In genomic region chr7:96651055-96651454, GRCm38 (mm10) we compare ENCODE assay signal across 18 mouse cellular contexts.
A peak's percentile ranks its signal among the peaks of the same experiment; 100 is the strongest.
DNase-seq lines count a peak whose midpoint lies in the region; ATAC-seq and TF ChIP-seq lines count a peak whose summit lies in the region.
"Had no signal": no experiment of that assay in that cellular context is flagged by ENCODE, and none has a peak within 500 bp of the region (broad histone marks: within the 10 kb centered on the region; RNA-seq: fewer than 3 reads in every experiment).

No protein-coding gene starts in this region.

- TF ChIP-seq EP300 in lung, postnatal 0 days (IDR thresholded peaks at IDR 0.05) = no peak

- no peak overlapping the region for H3K4me2 ChIP-seq in forebrain, postnatal 0 days (ENCODE audit: low read depth)
- no peak overlapping the region for H3K4me2 ChIP-seq in lung, embryonic 16.5 days (ENCODE audit: low read depth, low read length)
- H3K4me2 ChIP-seq in lung, postnatal 0 days (replicated peaks; ENCODE audit: low read depth, low read length) = no peak overlapping the region
- no peak overlapping the region for H3K4me2 ChIP-seq in forebrain, embryonic 12.5 days
- no peak overlapping the region for H3K4me2 ChIP-seq in midbrain, embryonic 13.5 days (replicated peaks)
- H3K4me2 ChIP-seq: heart, embryonic 15.5 days; liver, embryonic 13.5 days had no signal

- no peak for DNase-seq in forebrain, embryonic 10.5 days (ENCODE audit: extremely low spot score, low spot score)
- DNase-seq in forebrain, postnatal 0 days = no peak
- no peak for DNase-seq in lung, postnatal 0 days (ENCODE audit: low spot score)
- DNase-seq in spleen, adult 12 weeks (ENCODE audit: low spot score) = no peak
- no peak for DNase-seq in ovary, postnatal 14 days (ENCODE audit: low spot score)
- DNase-seq: adrenal gland, adult 8-10 months; gastrocnemius, postnatal 14 days; kidney, postnatal 25 days; layer of hippocampus, postnatal 36 days; liver, embryonic 13.5 days; right cerebral cortex, postnatal 14 days had no signal

- H3K9me3 ChIP-seq in forebrain, embryonic 10.5 days = no peaks in the 10 kb centered on the region
- no peaks in the 10 kb centered on the region for H3K9me3 ChIP-seq in forebrain, postnatal 0 days (ENCODE audit: low read length)
- H3K9me3 ChIP-seq in lung, embryonic 16.5 days (ENCODE audit: control insufficient read depth, low read length) = no peaks in the 10 kb centered on the region
- H3K9me3 ChIP-seq in lung, postnatal 0 days (ENCODE audit: low read length) = no peaks in the 10 kb centered on the region
- H3K9me3 ChIP-seq in forebrain, embryonic 12.5 days = no peaks in the 10 kb centered on the region
- no peaks in the 10 kb centered on the region for H3K9me3 ChIP-seq in midbrain, embryonic 13.5 days
- H3K9me3 ChIP-seq: heart, embryonic 15.5 days; liver, embryonic 13.5 days had no signal

- H3K4me3 ChIP-seq in forebrain, embryonic 10.5 days = no peak overlapping the region
- H3K4me3 ChIP-seq in forebrain, postnatal 0 days (ENCODE audit: low read depth, low read length) = no peak overlapping the region
- no peak overlapping the region for H3K4me3 ChIP-seq in lung, embryonic 16.5 days (ENCODE audit: low read length)
- H3K4me3 ChIP-seq in lung, postnatal 0 days (ENCODE audit: low read depth, low read length) = no peak overlapping the region
- H3K4me3 ChIP-seq in forebrain, embryonic 12.5 days (replicated peaks) = no peak overlapping the region
- H3K4me3 ChIP-seq in midbrain, embryonic 13.5 days (replicated peaks) = no peak overlapping the region
- H3K4me3 ChIP-seq: erythroblast, embryonic 14.5 days; heart, embryonic 15.5 days; liver, embryonic 13.5 days had no signal

- peaks cover 96% of the 10 kb centered on the region for H3K4me1 ChIP-seq in forebrain, embryonic 10.5 days
- H3K4me1 ChIP-seq in forebrain, postnatal 0 days (ENCODE audit: insufficient read depth) = peaks cover 16% of the 10 kb centered on the region
- H3K4me1 ChIP-seq in lung, embryonic 16.5 days (replicated peaks; ENCODE audit: control insufficient read depth, insufficient read depth, low read length) = peaks cover 13% of the 10 kb centered on the region
- H3K4me1 ChIP-seq in lung, postnatal 0 days (ENCODE audit: insufficient read depth, low read depth, low read length) = no peaks in the 10 kb centered on the region
- H3K4me1 ChIP-seq in forebrain, embryonic 12.5 days = peaks cover 70% of the 10 kb centered on the region
- H3K4me1 ChIP-seq in midbrain, embryonic 13.5 days (replicated peaks) = peaks cover 62% of the 10 kb centered on the region
- H3K4me1 ChIP-seq: liver, embryonic 13.5 days had no signal

- H3K9ac ChIP-seq in forebrain, postnatal 0 days = no peak overlapping the region
- H3K9ac ChIP-seq in lung, embryonic 16.5 days (ENCODE audit: low read length) = no peak overlapping the region
- no peak overlapping the region for H3K9ac ChIP-seq in lung, postnatal 0 days (replicated peaks; ENCODE audit: low read depth)
- H3K9ac ChIP-seq in forebrain, embryonic 12.5 days = no peak overlapping the region
- no peak overlapping the region for H3K9ac ChIP-seq in midbrain, embryonic 13.5 days (replicated peaks)
- H3K9ac ChIP-seq: heart, embryonic 15.5 days; liver, embryonic 13.5 days had no signal

- H3K27me3 ChIP-seq in forebrain, embryonic 10.5 days (ENCODE audit: poor library complexity, severe bottlenecking) = peaks cover 99% of the 10 kb centered on the region
- H3K27me3 ChIP-seq in forebrain, postnatal 0 days (ENCODE audit: insufficient read depth, low read length) = no peaks in the 10 kb centered on the region
- H3K27me3 ChIP-seq in lung, embryonic 16.5 days (ENCODE audit: control insufficient read depth, insufficient read depth, low read depth, low read length) = no peaks in the 10 kb centered on the region
- H3K27me3 ChIP-seq in lung, postnatal 0 days (replicated peaks; ENCODE audit: insufficient read depth, low read length) = no peaks in the 10 kb centered on the region
- H3K27me3 ChIP-seq in forebrain, embryonic 12.5 days = peaks cover 71% of the 10 kb centered on the region
- peaks cover 55% of the 10 kb centered on the region for H3K27me3 ChIP-seq in midbrain, embryonic 13.5 days
- H3K27me3 ChIP-seq: liver, embryonic 13.5 days had no signal

- no peaks in the 10 kb centered on the region for H3K36me3 ChIP-seq in forebrain, embryonic 10.5 days (replicated peaks)
- H3K36me3 ChIP-seq in forebrain, postnatal 0 days (ENCODE audit: insufficient read depth) = no peaks in the 10 kb centered on the region
- H3K36me3 ChIP-seq in lung, embryonic 16.5 days (ENCODE audit: control insufficient read depth, insufficient read depth, low read length) = no peaks in the 10 kb centered on the region
- H3K36me3 ChIP-seq in lung, postnatal 0 days (ENCODE audit: insufficient read depth, low read length) = no peaks in the 10 kb centered on the region
- H3K36me3 ChIP-seq in forebrain, embryonic 12.5 days (replicated peaks) = no peaks in the 10 kb centered on the region
- H3K36me3 ChIP-seq in midbrain, embryonic 13.5 days = no peaks in the 10 kb centered on the region
- H3K36me3 ChIP-seq: heart, embryonic 15.5 days; liver, embryonic 13.5 days had no signal

- no peak for TF ChIP-seq CTCF in forebrain, postnatal 0 days (IDR thresholded peaks at IDR 0.05; ENCODE audit: low read depth)
- no peak for TF ChIP-seq CTCF in lung, postnatal 0 days (IDR thresholded peaks at IDR 0.05)

- 37% methylated on average over 6 of the region's 6 CpGs for WGBS in forebrain, embryonic 10.5 days
- WGBS in forebrain, postnatal 0 days = 11% methylated on average over 6 of the region's 6 CpGs
- 39% methylated on average over 6 of the region's 6 CpGs for WGBS in lung, embryonic 16.5 days
- 40% methylated on average over 6 of the region's 6 CpGs for WGBS in lung, postnatal 0 days
- WGBS in forebrain, embryonic 12.5 days = 16% methylated on average over 6 of the region's 6 CpGs
- WGBS in midbrain, embryonic 13.5 days = 19% methylated on average over 6 of the region's 6 CpGs

- peak overlapping the region; percentile 65 for H3K27ac ChIP-seq in forebrain, embryonic 10.5 days
- no peak overlapping the region for H3K27ac ChIP-seq in forebrain, postnatal 0 days (ENCODE audit: low read depth, low read length)
- H3K27ac ChIP-seq in lung, embryonic 16.5 days (ENCODE audit: low read length) = no peak overlapping the region
- no peak overlapping the region for H3K27ac ChIP-seq in lung, postnatal 0 days (ENCODE audit: low read length)
- H3K27ac ChIP-seq in forebrain, embryonic 12.5 days = peak overlapping the region; percentile 72
- peak overlapping the region; percentile 4; the same call in 1 of the 2 replicates for H3K27ac ChIP-seq in midbrain, embryonic 13.5 days
- H3K27ac ChIP-seq: heart, embryonic 15.5 days; liver, embryonic 13.5 days; macrophage had no signal

- ATAC-seq in forebrain, postnatal 0 days = no peak
- ATAC-seq in lung, embryonic 16.5 days (ENCODE audit: low read depth) = 0 out of 2 replicates have a peak, but pooled peaks have one; percentile 20
- no peak for ATAC-seq in lung, postnatal 0 days
- ATAC-seq in forebrain, embryonic 12.5 days (ENCODE audit: low FRiP score) = no peak
- ATAC-seq in midbrain, embryonic 13.5 days = peak; percentile 32; the same call in 1 of the 2 replicates
- ATAC-seq: intestine, embryonic 16.5 days had no signal

Comparison
In these comparisons a context has a peak if more than half of its experiments do, and no peak if none do; other contexts are left out.
1. H3K27ac ChIP-seq: peak in forebrain, embryonic 10.5 days (single experiment), forebrain, embryonic 12.5 days (single experiment) and midbrain, embryonic 13.5 days (single experiment); none in forebrain, postnatal 0 days (single experiment), lung, embryonic 16.5 days (single experiment) and lung, postnatal 0 days (single experiment).
2. ATAC-seq: peak in lung, embryonic 16.5 days (single experiment) and midbrain, embryonic 13.5 days (single experiment); none in forebrain, postnatal 0 days (single experiment), lung, postnatal 0 days (single experiment) and forebrain, embryonic 12.5 days (single experiment).